Mouse (Mus musculus): ENCODE data around the gene Smim13. TPM values are rescaled to one million over a fixed set of nuclear protein-coding genes. Genes with fewer than 3 reads are reported as not detected.

Smim13 gene
- polyA plus RNA-seq, 1 experiment, result 4.2 TPM

DNA sequence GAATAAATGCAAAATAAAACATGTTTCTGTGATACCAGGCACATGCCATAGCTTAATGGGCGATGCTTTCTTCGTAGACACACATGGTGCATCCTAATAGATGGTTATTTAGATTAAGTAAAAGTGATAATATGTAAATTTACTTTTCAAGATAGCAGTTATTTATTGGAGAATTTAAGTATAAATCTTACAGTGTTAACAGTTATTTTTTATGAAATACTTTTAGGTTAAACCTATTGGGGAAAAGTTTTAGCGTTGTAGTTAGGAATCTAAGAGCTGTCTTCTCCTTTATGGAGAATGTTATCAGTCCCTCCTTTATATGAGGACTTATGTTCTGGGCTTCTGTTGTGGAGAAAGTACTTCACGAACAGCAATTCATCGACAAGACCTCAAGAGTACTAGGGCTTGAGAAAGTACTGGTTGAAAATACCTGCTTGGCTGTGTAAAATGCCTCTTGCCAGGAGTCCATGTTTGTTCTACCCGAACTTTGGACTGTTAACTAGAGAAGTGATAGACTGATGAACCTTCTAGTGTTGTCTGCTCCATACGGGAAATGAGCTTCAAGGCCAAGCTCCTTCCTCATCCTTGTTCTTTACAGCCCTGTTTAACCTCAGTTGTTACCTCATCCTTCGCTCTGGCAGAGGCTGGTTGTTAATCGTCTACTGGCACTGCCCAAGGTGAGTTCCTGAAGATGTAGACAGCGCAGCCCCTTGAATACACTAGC is 24.4 kb downstream of the Smim13 start, which contains the start of gene Gm17364:
Gene Gm17364, minus strand, starts transcription at position 51 of the 724 bp plus-strand sequence.
- TF ChIP-seq CTCF (IDR thresholded peaks at IDR 0.05; ENCODE audit: control insufficient read depth, insufficient read depth, insufficient read length) (no peak), MAX (IDR thresholded peaks at IDR 0.05) (no peak), USF1 (IDR thresholded peaks at IDR 0.05; ENCODE audit: low read depth) (no peak), CEBPB (IDR thresholded peaks at IDR 0.05; ENCODE audit: low read depth) (no peak), FOSL1 (IDR thresholded peaks at IDR 0.05; ENCODE audit: insufficient read depth, low read length, poor library complexity, severe bottlenecking) (no peak), MYOG (IDR thresholded peaks at IDR 0.05; ENCODE audit: control insufficient read depth, extremely low read depth, insufficient read length) (no peak), MYOD1 (IDR thresholded peaks at IDR 0.05; ENCODE audit: control insufficient read depth, insufficient read length, low read depth) (no peak)
- no peaks in the 10 kb centered on the region for H3K36me3 ChIP-seq (ENCODE audit: control insufficient read depth, insufficient read depth)
- H3K27me3 ChIP-seq (ENCODE audit: control insufficient read depth, insufficient read depth, insufficient read length), result no peaks in the 10 kb centered on the region

DNA sequence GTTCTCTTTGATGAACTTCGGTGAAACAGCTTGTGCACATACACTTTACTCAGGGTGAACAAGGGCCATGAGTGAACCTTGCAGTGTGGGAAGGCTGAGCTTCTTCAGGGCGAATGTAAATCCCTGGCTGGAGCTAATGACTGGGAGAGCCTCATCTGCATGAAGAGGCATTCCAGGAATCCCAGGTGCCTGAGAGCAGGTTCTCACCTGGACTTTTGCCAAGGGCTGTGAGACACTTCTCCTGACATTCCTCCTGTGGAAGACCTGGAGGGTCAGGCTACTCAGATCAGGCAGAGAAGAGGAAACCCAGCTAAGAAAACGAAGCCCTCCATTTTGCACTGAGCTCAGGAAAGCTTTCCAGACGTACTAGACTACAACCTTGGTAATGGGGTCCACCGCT is 31.1 kb downstream of the Smim13 start:
- H3K79me3 ChIP-seq (ENCODE audit: low read depth), result no peaks in the 10 kb centered on the region
- H3ac ChIP-seq (ENCODE audit: control insufficient read depth, insufficient read length, low read depth), result no peak overlapping the region
- H3K79me2 ChIP-seq (ENCODE audit: control insufficient read depth, insufficient read depth), result no peaks in the 10 kb centered on the region
- no peaks in the 10 kb centered on the region for H3K27me3 ChIP-seq (ENCODE audit: control insufficient read depth, insufficient read depth, insufficient read length)
- H3K4me3 ChIP-seq (ENCODE audit: insufficient read depth, poor library complexity, severe bottlenecking), result no peak overlapping the region
- TF ChIP-seq USF1 (IDR thresholded peaks at IDR 0.05; ENCODE audit: low read depth), result no peak
- TF ChIP-seq MYOG (IDR thresholded peaks at IDR 0.05; ENCODE audit: control insufficient read depth, extremely low read depth, insufficient read length), result no peak
- TF ChIP-seq MYOD1 (IDR thresholded peaks at IDR 0.05; ENCODE audit: control insufficient read depth, insufficient read length, low read depth), result no peak
- TF ChIP-seq FOSL1 (IDR thresholded peaks at IDR 0.05; ENCODE audit: insufficient read depth, low read length, poor library complexity, severe bottlenecking), result no peak
- TF ChIP-seq MAX (IDR thresholded peaks at IDR 0.05), result no peak
- no peak for TF ChIP-seq CTCF (IDR thresholded peaks at IDR 0.05; ENCODE audit: control insufficient read depth, insufficient read depth, insufficient read length)
- no peak for TF ChIP-seq CEBPB (IDR thresholded peaks at IDR 0.05; ENCODE audit: low read depth)
- H3K36me3 ChIP-seq (ENCODE audit: control insufficient read depth, insufficient read depth), result no peaks in the 10 kb centered on the region

More for the DNA sequence above, 24.4 kb downstream of the Smim13 start, which contains the start of gene Gm17364:
- Histone ChIP-seq H3ac (ENCODE audit: control insufficient read depth, insufficient read length, low read depth) (no peak within 1 kb of the TSS), H3K79me3 (ENCODE audit: low read depth) (no peaks in the 10 kb centered on the region), H3K4me3 (ENCODE audit: insufficient read depth, poor library complexity, severe bottlenecking) (no peak within 1 kb of the TSS), H3K79me2 (ENCODE audit: control insufficient read depth, insufficient read depth) (no peaks in the 10 kb centered on the region)

DNA sequence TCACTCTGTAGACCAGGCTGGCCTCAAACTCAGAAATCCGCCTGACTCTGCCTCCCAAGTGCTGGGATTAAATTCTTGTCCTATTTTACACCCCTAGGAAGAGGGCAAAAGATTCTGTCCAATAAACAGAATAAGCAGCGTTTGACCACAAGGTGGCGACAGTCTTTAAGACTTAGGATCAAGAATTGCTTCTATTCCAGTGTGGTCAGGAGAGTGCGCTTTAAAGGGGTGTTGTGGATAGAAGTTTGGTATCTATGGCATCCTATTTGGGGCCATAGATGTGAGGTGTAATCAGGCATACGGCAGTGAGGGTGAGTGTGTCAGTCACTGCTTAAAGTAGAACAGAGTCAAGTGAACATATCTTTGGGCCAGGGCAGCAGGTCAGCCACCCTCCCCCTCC is 33.6 kb downstream of the Smim13 start:
- Histone ChIP-seq H3K36me3 (ENCODE audit: control insufficient read depth, insufficient read depth) (no peaks in the 10 kb centered on the region), H3K27me3 (ENCODE audit: control insufficient read depth, insufficient read depth, insufficient read length) (no peaks in the 10 kb centered on the region), H3K79me2 (ENCODE audit: control insufficient read depth, insufficient read depth) (no peaks in the 10 kb centered on the region), H3K4me3 (ENCODE audit: insufficient read depth, poor library complexity, severe bottlenecking) (no peak overlapping the region), H3ac (ENCODE audit: control insufficient read depth, insufficient read length, low read depth) (no peak overlapping the region), H3K79me3 (ENCODE audit: low read depth) (no peaks in the 10 kb centered on the region)
- TF ChIP-seq CTCF (IDR thresholded peaks at IDR 0.05; ENCODE audit: control insufficient read depth, insufficient read depth, insufficient read length) (no peak), MYOG (IDR thresholded peaks at IDR 0.05; ENCODE audit: control insufficient read depth, extremely low read depth, insufficient read length) (no peak), FOSL1 (IDR thresholded peaks at IDR 0.05; ENCODE audit: insufficient read depth, low read length, poor library complexity, severe bottlenecking) (no peak), MAX (IDR thresholded peaks at IDR 0.05) (no peak), MYOD1 (IDR thresholded peaks at IDR 0.05; ENCODE audit: control insufficient read depth, insufficient read length, low read depth) (no peak), USF1 (IDR thresholded peaks at IDR 0.05; ENCODE audit: low read depth) (no peak), CEBPB (IDR thresholded peaks at IDR 0.05; ENCODE audit: low read depth) (no peak)

DNA sequence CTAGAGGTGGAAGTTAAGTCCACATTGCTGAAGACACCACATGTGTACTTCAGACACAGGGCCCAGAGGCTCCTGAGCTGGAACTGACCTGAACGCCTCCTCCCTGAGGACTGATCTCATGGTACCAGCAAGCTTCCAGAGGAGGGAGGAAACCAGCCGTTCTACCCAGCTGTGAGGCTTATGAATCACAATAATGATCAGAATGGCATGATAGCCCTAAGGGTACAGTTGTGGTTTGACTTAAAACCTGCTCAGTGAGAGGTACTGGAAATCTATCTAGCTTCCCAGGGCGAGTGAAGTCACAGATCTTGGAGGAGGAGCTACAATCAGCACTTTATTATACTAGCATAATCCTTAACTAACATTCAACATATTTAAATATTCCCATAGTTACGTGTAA is 35.8 kb downstream of the Smim13 start:
- Histone ChIP-seq H3K4me3 (ENCODE audit: insufficient read depth, poor library complexity, severe bottlenecking) (no peak overlapping the region), H3K79me3 (ENCODE audit: low read depth) (no peaks in the 10 kb centered on the region), H3K36me3 (ENCODE audit: control insufficient read depth, insufficient read depth) (no peaks in the 10 kb centered on the region), H3K79me2 (ENCODE audit: control insufficient read depth, insufficient read depth) (no peaks in the 10 kb centered on the region), H3ac (ENCODE audit: control insufficient read depth, insufficient read length, low read depth) (no peak overlapping the region), H3K27me3 (ENCODE audit: control insufficient read depth, insufficient read depth, insufficient read length) (no peaks in the 10 kb centered on the region)
- TF ChIP-seq MYOD1 (IDR thresholded peaks at IDR 0.05; ENCODE audit: control insufficient read depth, insufficient read length, low read depth) (no peak), MAX (IDR thresholded peaks at IDR 0.05) (no peak), CTCF (IDR thresholded peaks at IDR 0.05; ENCODE audit: control insufficient read depth, insufficient read depth, insufficient read length) (no peak), CEBPB (IDR thresholded peaks at IDR 0.05; ENCODE audit: low read depth) (no peak)

DNA sequence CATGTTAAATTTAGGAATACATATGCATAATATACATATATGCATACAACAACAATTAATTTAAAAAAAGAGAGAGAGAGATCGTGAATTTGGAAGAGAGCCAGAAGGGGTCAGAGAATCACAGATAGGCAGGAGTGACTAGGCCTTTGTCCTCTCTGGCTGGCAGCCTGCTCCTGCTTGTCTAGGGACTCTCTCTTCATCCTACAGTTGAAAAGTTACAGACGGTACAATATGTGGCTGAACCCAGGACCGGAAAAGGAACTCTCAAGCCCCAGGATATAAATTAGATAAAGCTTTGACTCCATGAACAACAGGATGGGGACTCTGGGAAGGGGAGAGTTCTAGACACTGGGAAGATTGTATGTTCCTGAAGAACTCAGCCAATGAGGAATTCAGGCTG is 36.6 kb downstream of the Smim13 start:
- Histone ChIP-seq H3K27me3 (ENCODE audit: control insufficient read depth, insufficient read depth, insufficient read length) (no peaks in the 10 kb centered on the region), H3K36me3 (ENCODE audit: control insufficient read depth, insufficient read depth) (no peaks in the 10 kb centered on the region), H3K79me3 (ENCODE audit: low read depth) (no peaks in the 10 kb centered on the region), H3K79me2 (ENCODE audit: control insufficient read depth, insufficient read depth) (no peaks in the 10 kb centered on the region), H3ac (ENCODE audit: control insufficient read depth, insufficient read length, low read depth) (no peak overlapping the region), H3K4me3 (ENCODE audit: insufficient read depth, poor library complexity, severe bottlenecking) (no peak overlapping the region)
- TF ChIP-seq MYOD1 (IDR thresholded peaks at IDR 0.05; ENCODE audit: control insufficient read depth, insufficient read length, low read depth) (no peak), MAX (IDR thresholded peaks at IDR 0.05) (no peak), MYOG (IDR thresholded peaks at IDR 0.05; ENCODE audit: control insufficient read depth, extremely low read depth, insufficient read length) (no peak), FOSL1 (IDR thresholded peaks at IDR 0.05; ENCODE audit: insufficient read depth, low read length, poor library complexity, severe bottlenecking) (no peak), CTCF (IDR thresholded peaks at IDR 0.05; ENCODE audit: control insufficient read depth, insufficient read depth, insufficient read length) (no peak), USF1 (IDR thresholded peaks at IDR 0.05; ENCODE audit: low read depth) (no peak), CEBPB (IDR thresholded peaks at IDR 0.05; ENCODE audit: low read depth) (no peak)

Data from C2C12 (cell line).